8 mouse cellular contexts compared by ENCODE assay signal in genomic region chr10:95146491-95146890, GRCm38 (mm10).
DNase-seq lines count a peak whose midpoint lies in the region; ATAC-seq and TF ChIP-seq lines count a peak whose summit lies in the region.

No protein-coding gene starts in this region.

- no peak for ATAC-seq in forebrain, embryonic 16.5 days
- no peak for ATAC-seq in forebrain, postnatal 0 days
- peak; percentile 78 for ATAC-seq in granulocyte monocyte progenitor cell, adult 5-6 weeks (replicated peaks; ENCODE audit: poor library complexity, severe bottlenecking)
- ATAC-seq in stomach, embryonic 14.5 days (ENCODE audit: insufficient number of reproducible peaks, insufficient read depth, low FRiP score, low read depth), result no peak

- H3K36me3 ChIP-seq in forebrain, embryonic 16.5 days (ENCODE audit: control insufficient read depth, insufficient read depth), result no peaks in the 10 kb centered on the region
- no peaks in the 10 kb centered on the region for H3K36me3 ChIP-seq in forebrain, postnatal 0 days (ENCODE audit: insufficient read depth)
- no peaks in the 10 kb centered on the region for H3K36me3 ChIP-seq in stomach, embryonic 14.5 days (ENCODE audit: control insufficient read depth, insufficient read depth, low read length)

- H3K27me3 ChIP-seq in forebrain, embryonic 16.5 days (replicated peaks; ENCODE audit: control insufficient read depth, insufficient read depth, low read length), result no peaks in the 10 kb centered on the region
- H3K27me3 ChIP-seq in forebrain, postnatal 0 days (ENCODE audit: insufficient read depth, low read length), result no peaks in the 10 kb centered on the region
- H3K27me3 ChIP-seq in stomach, embryonic 14.5 days (ENCODE audit: control insufficient read depth, insufficient read depth, low read length), result no peaks in the 10 kb centered on the region

- 36% methylated on average over 5 of the region's 5 CpGs for WGBS in forebrain, embryonic 16.5 days
- 37% methylated on average over 5 of the region's 5 CpGs for WGBS in forebrain, postnatal 0 days
- WGBS in stomach, embryonic 14.5 days, result 46% methylated on average over 5 of the region's 5 CpGs

- peaks cover 44% of the 10 kb centered on the region for H3K4me1 ChIP-seq in forebrain, embryonic 16.5 days (replicated peaks; ENCODE audit: control insufficient read depth, insufficient read depth, low read length)
- H3K4me1 ChIP-seq in forebrain, postnatal 0 days (ENCODE audit: insufficient read depth), result peaks cover 35% of the 10 kb centered on the region
- peaks cover 42% of the 10 kb centered on the region for H3K4me1 ChIP-seq in stomach, embryonic 14.5 days (ENCODE audit: control insufficient read depth, insufficient read depth, low read length)

- TF ChIP-seq CTCF in forebrain, postnatal 0 days (IDR thresholded peaks at IDR 0.05; ENCODE audit: low read depth), result no peak

- DNase-seq in forebrain, postnatal 0 days, result no peak
- peak; percentile 34 to 42 for DNase-seq in B cell, adult 2 months
- peak; percentile 71 to 81 for DNase-seq in kidney, postnatal 25 days
- no peak for DNase-seq in c-Kit-positive CD71-positive TER-119-positive erythroid progenitor cells, embryonic 14.5 days (ENCODE audit: low spot score)
- DNase-seq in embryo, embryonic 11 days, result no peak

- no peak overlapping the region for H3K4me2 ChIP-seq in forebrain, embryonic 16.5 days (ENCODE audit: low read length)
- no peak overlapping the region for H3K4me2 ChIP-seq in forebrain, postnatal 0 days (ENCODE audit: low read depth)
- H3K4me2 ChIP-seq in stomach, embryonic 14.5 days (replicated peaks; ENCODE audit: low read depth, low read length), result no peak overlapping the region

- H3K4me3 ChIP-seq in forebrain, embryonic 16.5 days (replicated peaks; ENCODE audit: low read length), result no peak overlapping the region
- H3K4me3 ChIP-seq in forebrain, postnatal 0 days (ENCODE audit: low read depth, low read length), result no peak overlapping the region
- no peak overlapping the region for H3K4me3 ChIP-seq in stomach, embryonic 14.5 days (ENCODE audit: low read depth, low read length)

- H3K9me3 ChIP-seq in forebrain, embryonic 16.5 days (ENCODE audit: control insufficient read depth, low read length), result no peaks in the 10 kb centered on the region
- H3K9me3 ChIP-seq in forebrain, postnatal 0 days (ENCODE audit: low read length), result no peaks in the 10 kb centered on the region
- no peaks in the 10 kb centered on the region for H3K9me3 ChIP-seq in stomach, embryonic 14.5 days (ENCODE audit: control insufficient read depth, low read depth, low read length)

- 0 out of 2 replicates have a peak overlapping the region, but pooled peaks have one; percentile 9 for H3K27ac ChIP-seq in forebrain, embryonic 16.5 days (ENCODE audit: low read length)
- no peak overlapping the region for H3K27ac ChIP-seq in forebrain, postnatal 0 days (ENCODE audit: low read depth, low read length)
- peak overlapping the region; percentile 21; the same call in 1 of the 2 replicates for H3K27ac ChIP-seq in stomach, embryonic 14.5 days (ENCODE audit: low read length)

- H3K9ac ChIP-seq in forebrain, embryonic 16.5 days (replicated peaks; ENCODE audit: low read depth, low read length), result no peak overlapping the region
- H3K9ac ChIP-seq in forebrain, postnatal 0 days, result no peak overlapping the region
- no peak overlapping the region for H3K9ac ChIP-seq in stomach, embryonic 14.5 days (replicated peaks; ENCODE audit: low read depth, low read length)

Comparison
In these comparisons a context has a peak if more than half of its experiments do, and no peak if none do; other contexts are left out.
1. DNase-seq: peak in B cell, adult 2 months (2 of 2) and kidney, postnatal 25 days (2 of 2); none in forebrain, postnatal 0 days (single experiment), c-Kit-positive CD71-positive TER-119-positive erythroid progenitor cells, embryonic 14.5 days (single experiment) and embryo, embryonic 11 days (single experiment).